Mouse (Mus musculus): ENCODE results near the gene Gm266.
A peak's percentile ranks its signal among the peaks of the same experiment; 100 is the strongest.

The Gm266 gene

DNA sequence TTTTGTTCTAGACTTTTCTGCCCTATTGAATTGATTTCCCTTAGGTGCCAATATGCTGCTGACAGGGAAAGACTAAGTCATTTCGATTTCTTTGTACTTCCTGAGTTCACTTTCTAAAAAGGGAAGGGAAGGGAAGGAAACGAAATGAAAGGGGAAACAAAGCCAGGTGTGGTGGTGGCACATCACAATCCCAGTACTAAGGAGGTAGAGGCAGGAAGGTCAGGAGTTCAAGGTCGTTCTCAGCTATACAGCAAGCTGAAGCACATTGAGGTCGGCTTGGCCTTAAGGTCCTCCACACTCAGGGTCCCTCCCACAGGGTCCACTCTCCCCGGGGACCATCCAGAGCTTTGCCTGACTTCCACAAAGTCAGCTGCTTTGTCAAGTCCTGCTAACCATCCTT lies 17.9 kb upstream of the Gm266 start:
- no peak for DNase-seq (ENCODE audit: low read depth, low spot score)

DNA sequence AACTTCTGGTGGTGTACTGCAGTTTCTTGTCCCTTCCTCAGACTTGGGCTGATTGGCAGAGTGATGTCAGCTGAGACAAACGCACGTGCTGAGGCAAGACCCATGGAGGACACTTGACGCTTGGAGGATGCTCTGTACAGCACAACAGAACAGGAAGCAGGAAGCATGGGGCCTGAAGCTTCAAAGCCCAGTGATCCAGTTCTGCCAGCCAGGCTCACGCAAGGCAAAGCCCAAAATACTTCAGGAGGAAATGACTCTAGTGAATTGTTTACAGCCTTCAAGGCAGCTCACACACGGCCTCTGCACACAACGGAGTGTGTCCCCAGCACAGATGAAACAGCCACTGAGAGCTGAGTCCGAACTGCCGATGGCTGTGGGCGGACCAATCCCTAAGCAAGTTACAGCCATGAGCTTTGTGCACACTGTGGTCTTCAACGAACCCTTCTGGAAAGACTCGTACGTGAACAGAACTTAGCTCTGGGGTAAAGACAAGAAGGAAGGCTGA lies 17.5 kb upstream of the Gm266 start:
- no peak for DNase-seq (ENCODE audit: low read depth, low spot score)

DNA sequence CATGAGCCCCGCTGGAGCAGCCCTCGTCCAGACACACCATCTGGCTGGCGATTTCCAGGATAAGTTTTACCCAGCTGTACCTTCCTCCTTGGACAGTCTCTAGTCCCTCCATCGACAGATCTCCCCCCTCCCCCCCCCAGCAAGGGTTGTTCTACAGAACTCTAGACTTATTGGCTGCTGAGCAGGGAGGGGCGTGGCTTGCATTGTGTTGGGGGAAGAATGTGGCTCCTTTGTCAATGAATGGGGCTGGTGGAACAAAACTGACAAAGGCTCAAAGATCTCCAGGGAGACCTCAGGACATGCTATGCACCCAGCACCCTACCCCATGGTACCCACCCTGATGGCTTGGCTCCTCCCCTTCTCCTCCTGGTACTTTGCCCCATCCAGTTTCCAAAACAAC lies 15.1 kb upstream of the Gm266 start:
- peak; percentile 79 for DNase-seq (ENCODE audit: low read depth, low spot score)

DNA sequence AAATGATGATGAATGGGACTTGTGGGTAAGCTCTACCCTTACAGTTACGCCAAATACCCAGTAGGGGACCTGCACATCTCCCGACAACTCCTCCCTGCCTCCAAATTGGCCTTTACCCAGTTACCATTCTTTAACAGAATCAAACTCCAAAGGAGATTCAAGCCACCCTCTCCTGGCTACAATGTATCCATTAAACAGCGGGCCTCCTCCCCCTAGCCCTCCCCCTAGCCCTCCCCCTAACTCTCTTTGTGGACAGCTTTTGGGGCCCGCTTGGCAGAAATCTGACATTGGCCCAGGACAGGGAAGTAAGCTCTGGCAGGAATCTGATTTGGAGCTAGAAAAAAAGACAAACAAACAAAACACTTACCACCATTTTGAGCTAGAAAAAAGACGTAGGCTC lies 14.0 kb upstream of the Gm266 start:
- DNase-seq (ENCODE audit: low read depth, low spot score): peak; percentile 39

DNA sequence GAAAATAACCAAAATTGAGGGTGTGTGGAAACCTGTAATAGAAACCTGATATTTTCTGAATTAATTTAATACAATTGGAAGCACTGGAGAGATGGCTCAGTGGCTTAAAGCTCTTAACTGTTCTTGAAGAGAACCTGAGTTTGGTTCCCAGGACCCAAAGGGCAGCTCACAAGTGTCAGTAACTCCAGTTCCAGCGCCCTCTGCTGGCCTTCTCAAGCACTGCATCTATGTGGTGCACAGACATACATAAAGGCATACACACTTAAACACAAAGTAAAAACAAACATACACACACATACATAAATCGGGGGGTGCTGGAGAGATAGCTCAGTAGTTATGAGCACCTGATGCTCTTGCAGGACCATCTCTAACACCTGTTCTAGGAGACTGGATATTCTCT lies 11.5 kb upstream of the Gm266 start:
- DNase-seq (ENCODE audit: low read depth, low spot score): no peak

DNA sequence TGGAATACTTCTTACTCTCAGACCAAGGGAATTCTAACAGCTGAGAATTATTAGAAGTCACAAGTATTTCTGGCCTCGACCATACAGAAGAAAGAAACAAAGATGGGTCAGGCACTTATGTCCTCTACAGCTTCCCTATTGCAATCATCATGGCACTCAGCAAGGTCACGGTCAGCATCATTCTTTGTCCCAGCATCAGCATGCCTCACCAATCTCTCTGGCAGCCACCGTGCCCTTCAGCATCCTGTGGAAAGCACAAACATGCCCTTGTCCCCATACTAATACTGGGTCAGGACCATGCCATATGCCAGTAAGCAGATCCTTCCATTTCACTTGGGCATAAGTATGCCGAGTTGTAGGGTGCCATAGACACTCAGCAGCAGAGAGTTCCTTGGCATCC lies 9.3 kb upstream of the Gm266 start:
- no peak for DNase-seq (ENCODE audit: low read depth, low spot score)

DNA sequence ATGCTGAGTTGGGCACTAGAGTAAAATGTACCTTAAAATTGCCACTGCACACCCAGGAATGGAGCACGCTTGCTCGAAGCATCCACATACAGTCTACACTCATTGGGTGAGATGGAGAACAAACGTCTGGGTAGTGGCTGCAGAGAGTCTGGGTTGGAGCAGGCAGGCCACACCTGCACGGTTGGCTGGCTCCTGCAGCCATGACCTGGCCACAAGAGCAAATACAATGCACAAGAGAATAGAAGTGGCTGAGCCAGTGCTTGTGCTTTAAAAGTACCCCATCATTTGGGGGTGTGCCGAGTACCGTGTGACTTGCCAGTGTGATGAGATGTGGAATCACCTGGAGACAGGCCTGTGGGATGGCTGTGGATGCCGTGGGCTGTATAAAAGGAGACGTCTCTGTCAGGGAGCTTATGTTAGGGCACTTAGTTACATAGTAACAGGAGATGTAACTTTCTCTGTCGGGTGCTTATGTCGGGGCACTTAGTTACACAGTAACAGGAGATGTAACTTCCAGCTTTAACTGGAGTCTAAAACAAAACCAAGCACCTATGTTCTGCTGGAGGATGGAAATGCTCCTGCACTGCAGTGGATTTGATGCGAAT lies 3.7 kb upstream of the Gm266 start:
- no peak for DNase-seq (ENCODE audit: low read depth, low spot score)

DNA sequence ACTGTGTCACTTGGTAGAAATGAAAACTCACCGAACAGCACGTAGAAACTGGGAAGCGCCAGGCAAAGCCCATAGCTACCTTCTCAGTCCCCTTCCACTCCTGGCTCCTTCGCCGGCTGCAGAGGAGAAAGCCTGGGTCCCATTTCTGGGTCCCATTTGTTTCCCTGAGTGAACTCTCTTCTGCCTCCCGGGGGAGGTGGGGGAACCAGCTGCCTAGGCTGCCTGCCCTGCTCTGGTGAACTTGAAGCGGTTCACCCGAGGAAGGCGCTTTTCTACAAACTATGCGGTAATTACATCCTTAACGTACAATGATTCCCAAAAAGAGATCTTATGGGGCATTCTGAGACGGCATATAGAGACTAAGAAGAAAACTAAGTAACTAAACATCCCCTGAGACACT lies 832 bp upstream of the Gm266 start:
- no peak for DNase-seq (ENCODE audit: low read depth, low spot score)

DNA sequence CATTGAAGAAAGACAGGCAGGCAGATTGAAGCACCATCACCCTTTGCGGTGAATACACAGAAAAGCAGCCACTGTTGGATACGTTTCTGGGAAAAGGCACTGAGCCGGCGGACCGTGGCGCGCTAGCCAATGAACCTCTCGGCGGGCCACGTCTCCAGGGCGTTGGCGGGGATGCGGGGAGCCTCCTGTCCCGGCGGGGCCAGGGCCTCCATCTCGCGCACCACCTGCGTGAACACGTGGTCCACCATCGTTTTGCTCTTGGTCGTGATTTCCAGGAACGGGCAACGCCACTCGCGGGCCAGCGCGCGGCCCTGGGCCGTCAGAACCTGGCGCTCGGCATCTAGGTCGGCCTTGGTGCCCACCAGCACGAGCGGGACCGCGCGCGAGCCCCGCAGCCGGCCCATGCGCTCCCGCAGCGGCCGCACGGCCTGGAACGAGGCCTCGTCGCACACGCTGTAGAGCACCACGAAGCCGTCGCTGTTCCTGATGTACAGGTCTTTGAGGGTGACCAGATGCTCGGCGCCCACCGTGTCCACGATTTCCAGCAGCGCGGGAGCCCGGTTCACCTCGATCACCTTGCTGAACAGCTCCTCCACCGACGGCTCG lies 474 bp downstream of the Gm266 start:
- no peak for DNase-seq (ENCODE audit: low read depth, low spot score)

DNA sequence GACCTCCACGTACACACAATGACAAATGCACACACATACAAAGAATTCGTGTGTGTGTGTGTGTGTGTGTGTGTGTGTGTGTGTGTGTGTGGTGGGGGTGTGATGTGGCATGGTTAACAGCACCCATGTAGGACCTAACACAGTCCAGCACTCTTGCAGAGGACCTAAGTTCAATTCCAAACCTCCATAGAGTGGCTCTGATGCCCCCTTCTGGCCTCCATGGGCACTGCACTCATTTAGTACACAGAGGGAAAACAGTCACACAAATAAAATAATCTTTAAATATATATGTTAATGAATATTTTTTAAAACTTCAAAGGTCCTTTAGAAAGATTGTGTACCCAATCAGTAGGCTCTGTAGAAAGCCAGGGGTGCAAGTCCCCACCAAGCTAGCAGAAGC lies 5.7 kb downstream of the Gm266 start:
- DNase-seq (ENCODE audit: low read depth, low spot score): no peak

DNA sequence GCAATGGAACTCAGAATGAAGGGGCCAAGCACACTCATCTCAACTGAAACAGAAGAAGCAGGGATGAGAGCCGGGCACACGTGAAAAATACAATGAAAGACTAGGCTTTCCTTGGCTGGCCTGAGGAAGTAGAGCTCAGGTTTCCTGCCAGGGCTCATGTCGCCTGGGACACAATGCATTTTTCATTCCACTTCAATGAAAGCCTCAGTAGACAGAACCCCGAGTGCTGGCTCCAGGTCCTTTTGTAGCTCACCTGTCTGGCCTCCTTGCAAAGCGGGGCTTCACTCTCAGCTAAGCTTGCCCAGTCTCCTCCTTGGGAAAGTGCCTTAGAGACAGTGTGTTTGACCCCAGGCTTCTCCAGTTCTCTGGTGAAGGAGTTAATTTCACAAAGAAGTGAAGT lies 6.7 kb downstream of the Gm266 start:
- no peak for DNase-seq (ENCODE audit: low read depth, low spot score)

DNA sequence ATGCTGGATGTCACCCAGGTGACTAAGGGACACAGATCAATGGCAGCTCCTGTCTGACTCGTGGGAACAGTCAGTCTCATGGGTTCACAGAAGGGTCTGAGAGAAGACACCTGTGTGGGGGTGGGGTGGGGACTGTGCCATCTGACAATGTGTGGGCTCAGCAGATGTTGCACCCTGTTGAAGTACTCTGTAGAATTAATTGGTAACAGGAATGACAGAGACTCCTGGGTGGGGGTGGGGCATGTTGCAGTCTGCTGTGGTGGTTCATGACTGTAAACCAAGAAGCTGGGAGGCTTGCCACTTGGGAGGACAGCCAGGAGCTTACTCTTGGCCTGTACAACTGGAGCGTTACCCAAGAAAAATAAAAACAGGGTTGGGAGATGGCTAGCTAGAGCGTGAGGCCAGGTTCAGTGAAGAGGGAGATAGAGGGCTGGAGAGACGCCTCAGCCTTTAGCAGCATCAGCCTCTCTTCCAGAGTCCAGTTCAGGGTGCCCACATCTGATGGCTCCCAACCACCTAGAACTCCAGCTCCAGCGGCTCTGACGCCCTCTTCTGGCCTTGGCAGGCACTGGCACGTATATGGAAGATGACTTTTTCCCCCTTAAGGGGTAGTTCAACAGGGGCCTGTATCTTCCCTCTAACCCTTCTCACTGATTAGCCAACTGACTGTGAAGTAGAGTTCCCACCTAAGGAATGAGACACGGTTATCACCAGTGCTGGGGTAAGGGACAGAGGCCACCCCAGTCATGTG lies 10.6 kb downstream of the Gm266 start:
- peak; percentile 46 for DNase-seq (ENCODE audit: low read depth, low spot score)

DNA sequence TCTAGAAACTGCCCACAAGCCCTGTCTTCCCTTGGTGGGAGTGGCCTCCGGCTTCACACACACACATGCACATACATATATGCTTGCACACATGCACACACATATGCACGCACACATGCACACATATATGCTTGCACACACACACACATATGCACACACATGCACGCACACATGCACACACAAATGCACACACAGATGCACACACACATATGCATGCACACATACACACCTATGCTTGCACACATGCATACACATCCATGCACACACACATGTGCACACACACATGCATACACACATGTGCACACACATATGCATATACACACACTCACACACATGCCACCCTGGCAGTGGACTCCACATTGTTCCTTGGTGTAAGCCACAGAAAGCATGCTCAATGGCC lies 11.2 kb downstream of the Gm266 start:
- no peak for DNase-seq (ENCODE audit: low read depth, low spot score)

DNA sequence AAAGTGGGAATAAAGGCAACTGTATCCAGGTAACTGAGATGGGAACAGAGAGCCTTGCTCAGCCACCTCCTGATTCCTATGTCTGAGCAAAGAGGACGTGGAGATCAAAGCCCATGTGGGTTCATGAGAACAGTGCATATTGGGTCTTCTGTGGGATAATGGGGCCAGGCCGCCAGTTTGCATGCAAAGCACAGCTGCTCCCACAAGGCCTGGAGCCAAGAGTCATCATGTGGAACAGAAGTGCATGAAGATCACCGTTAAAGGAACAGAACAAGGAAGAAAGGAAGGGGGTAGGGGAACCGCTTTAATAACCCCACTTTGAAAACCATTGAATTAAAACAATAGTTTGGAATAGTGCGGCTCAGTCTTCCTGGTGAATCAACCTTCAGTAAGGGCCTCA lies 12.7 kb downstream of the Gm266 start:
- no peak for DNase-seq (ENCODE audit: low read depth, low spot score)

DNA sequence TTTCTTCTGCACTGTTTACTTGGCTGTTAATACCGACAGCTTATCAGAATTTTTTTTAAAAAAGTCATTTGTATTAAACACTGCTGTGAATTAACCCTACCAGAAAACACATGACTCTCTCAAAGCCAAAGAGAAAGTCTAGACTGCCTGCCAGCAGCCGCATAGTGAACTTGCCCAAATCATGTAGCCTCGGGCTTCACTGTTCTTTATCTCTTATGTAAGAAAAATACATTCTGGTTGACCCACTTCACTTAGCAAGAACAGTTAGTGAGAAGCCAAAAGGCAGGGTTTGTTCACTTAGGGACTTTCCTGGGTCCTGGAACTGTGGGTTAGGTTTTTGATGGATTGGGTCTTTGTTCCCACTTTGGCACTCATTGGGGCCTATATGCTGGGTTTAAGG lies 13.9 kb downstream of the Gm266 start:
- no peak for DNase-seq (ENCODE audit: low read depth, low spot score)

DNA sequence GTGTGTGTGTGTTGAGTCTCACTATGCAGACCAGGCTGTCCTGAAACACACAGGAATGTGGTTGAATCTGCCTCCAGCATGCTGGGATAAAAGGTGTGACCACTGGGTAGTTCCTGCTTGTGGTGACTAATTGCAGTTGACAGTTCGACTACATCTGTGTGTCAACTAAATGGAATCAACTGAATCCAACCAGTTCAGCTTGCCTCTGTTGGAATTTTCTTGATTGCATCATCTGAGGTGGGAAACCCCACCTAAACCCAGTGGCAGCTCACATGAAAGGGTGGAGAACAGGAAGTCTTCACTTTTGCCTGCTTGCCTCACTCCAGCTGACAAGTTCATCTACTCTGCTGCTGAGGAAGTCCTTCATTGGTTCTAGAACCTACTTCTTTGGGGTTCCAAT lies 14.5 kb downstream of the Gm266 start:
- DNase-seq (ENCODE audit: low read depth, low spot score): no peak

DNA sequence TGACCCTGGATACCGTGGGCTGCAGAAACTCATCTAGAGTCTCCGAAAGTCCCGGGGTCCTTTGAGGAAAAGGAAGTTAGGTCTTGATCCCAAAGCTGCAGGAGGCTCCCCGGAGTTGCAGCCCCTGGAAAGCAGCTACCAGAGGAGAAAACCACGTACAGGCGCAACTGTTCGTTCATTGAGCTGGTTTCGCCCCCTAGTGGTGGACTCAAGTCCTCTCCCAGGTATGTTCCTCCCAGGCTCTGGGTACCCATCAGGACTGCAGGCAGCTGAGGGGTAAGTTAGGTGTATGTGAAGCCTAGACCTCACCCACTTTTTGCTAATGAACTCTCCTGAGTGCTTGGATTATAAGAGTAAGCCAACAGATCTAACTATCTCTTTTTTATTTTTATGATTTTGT lies 16.1 kb downstream of the Gm266 start:
- DNase-seq (ENCODE audit: low read depth, low spot score): peak; percentile 84

DNA sequence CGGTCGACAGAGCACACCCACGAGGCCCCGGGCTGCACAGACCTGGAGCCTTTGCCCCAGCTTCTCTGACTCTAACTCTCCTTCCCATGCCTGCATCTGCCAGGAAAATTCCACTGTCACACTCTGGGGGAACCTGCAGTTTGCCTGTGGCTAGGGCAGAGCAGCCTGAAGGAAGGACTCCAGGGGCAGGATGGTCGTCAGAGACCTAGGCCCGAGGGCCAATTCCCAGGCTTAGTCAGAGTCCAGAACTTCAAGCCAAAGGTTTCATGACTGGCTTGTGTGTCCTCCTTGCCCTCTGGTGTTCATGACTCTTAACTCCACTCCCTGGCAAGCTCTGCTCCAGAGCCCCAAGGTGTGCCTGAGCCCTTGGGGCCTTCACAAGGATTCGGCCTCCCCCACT lies 17.4 kb downstream of the Gm266 start:
- no peak for DNase-seq (ENCODE audit: low read depth, low spot score)

DNA sequence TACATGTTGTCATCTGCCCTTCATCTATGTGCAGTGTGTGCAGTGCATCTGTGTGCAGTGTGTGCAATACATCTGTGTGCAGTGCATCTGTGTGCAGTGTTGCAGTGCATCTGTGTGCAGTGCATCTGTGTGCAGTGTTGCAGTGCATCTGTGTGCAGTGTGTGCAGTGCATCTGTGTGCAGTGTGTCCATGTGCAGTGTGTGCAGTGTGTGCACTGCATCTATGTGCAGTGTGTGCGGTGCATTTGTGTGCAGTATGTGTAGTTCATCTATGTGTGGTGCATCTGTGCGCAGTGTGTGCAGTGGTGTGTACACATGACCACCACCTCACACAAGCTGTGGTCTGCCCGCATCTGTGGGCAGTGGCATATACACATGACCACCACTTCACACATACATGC lies 19.3 kb downstream of the Gm266 start:
- DNase-seq (ENCODE audit: low read depth, low spot score): no peak

DNA sequence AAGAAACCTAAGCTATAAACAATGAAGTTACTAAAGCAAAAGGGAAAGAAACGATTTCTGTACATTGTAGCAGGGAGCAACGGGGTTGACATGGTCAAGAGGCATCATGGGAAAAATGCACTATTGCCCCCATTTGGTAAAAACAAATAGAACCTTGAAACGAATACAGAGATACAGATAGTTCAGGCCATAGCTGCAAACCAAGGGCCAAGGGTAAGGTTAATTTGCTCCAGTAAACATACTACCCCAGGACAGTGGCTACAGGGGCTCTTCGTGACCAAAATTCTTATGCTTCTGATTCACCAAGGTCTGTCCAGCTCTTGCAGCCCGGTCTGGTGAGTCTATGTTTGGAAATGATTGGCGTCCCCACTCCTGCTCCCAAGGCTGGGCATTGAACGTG lies 22.1 kb downstream of the Gm266 start:
- DNase-seq (ENCODE audit: low read depth, low spot score): no peak

DNA sequence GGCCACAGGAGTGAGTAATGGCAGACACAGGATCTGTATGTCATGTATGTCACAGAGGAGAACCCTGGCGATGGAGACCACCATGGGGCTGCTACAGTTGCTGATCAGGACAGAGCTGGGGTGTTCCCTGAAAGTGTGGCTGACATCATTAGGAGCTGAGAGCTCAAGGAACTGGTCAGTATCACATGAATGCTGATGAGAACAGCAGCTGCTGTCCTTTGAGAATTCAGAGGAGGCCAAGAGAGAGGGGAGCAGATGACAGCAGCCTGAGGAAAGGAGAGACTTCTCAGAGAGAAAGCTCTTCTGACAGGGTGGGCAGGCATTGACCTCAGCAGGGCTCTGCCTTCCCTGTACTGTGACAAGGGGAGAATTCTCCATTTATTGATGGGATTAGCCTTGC lies 27.9 kb downstream of the Gm266 start:
- DNase-seq (ENCODE audit: low read depth, low spot score): no peak

DNA sequence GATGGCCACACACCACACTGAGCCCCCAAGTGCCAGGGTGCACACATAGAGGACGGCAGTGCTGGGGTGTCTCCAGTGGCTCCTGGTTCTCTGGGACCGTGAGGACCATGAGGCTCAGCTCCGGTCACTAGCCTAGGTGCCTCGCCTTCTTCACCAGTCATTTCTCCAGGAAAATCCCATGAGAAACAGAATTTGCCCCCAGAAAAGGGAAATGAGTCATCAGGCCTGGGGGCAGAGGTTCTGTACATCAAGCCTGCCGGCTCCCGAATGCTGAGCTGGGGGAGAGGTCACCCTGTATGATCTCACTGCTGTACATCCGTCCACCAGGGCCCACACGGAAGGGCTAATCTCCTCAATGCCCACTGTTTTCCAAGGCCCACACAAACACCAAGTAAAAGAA lies 29.8 kb downstream of the Gm266 start:
- DNase-seq (ENCODE audit: low read depth, low spot score): no peak

DNA sequence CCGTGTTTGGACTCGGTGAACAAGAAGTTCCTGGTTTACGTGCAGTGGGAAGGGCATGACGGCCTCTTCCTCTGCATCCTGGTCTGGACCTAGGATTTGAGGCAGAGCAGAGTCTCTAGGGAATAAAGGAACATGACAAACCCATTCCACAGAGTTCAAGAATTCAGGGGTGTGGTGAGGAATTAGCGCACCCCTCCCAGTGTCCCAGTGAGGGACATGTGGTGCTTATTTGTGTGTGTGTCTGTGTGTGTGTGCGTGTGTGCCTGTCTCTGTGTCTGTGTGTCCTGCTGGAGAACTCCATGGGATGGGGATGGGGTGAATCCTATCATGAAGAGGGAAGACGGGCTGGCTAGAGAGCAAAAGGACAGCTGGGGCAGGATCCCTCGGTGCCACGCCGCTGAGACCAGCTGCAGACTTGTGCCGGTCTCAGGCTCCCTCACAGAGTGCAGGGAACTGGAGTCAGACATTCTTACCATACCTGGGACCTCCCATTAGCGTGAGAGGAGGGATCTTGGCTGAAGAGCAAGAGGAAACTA lies 30.2 kb downstream of the Gm266 start:
- no peak for DNase-seq (ENCODE audit: low read depth, low spot score)

All from brain, adult 2 months (tissue).